Mouse (Mus musculus): ENCODE results near the gene Agtr1b.

The Agtr1b gene

GRCm38 (mm10) chr3:20366558-20367522 lies at the start of gene Agtr1b:
Agtr1b (minus strand) TSS chr3:20367177.
- DNase-seq (ENCODE audit: low read depth, low spot score), result no peak

DNA sequence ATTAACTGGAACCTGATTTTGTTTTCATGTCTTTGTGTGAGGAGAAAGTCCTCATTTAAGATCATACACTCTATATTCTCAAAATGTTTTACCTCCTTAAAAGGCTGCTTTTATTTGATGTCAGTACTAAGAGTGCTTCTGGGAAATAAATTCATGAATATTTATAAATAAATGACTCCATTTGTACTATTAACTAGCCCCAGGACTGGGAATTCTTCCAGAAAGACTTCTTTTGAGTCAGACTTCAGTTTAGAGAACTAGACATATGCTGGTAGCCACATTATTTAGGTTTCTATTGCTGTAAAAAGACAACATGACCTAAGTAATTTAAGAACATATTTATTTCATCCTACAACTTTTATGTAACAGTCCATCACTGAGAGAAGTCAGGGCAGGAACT lies 13.4 kb downstream of the Agtr1b start:
- DNase-seq (ENCODE audit: low read depth, low spot score), result no peak

DNA sequence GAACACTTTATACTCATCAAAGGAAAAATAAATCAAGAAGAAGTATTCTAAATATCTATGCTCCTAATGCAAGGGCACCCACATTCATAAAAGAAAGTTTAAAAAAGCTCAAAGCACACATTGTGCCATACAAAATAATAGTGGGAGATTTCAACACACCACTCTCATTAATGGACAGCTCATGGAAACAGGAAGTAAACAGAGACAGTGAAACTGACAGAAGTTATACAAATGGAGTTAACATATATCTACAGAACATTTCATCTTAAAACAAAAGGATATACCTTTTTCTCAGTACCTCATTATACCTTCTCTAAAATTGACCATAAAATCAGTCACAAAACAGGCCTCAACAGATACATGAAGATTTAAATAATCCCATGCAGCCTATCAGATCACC lies 18.8 kb downstream of the Agtr1b start:
- DNase-seq (ENCODE audit: low read depth, low spot score), result no peak

DNA sequence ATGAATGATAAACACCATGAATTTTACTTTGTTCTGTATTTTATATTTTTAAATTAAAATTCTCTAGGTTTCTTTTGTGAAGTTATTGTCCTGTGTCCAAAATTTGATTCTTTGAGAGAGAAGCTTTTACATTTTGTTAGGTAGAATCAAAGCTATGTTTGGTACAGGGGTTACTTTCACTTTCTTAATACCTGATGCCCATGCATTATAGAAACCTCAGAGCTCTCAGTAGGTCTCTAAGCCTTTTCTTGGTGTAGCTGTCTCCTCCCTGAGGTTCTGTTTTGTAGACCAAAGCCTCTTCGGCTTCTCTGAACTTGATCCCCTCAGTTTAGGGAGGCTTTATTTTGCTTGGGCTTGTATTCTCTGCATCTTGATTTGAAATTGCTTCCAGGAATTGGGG lies 26.6 kb downstream of the Agtr1b start:
- DNase-seq (ENCODE audit: low read depth, low spot score), result no peak

DNA sequence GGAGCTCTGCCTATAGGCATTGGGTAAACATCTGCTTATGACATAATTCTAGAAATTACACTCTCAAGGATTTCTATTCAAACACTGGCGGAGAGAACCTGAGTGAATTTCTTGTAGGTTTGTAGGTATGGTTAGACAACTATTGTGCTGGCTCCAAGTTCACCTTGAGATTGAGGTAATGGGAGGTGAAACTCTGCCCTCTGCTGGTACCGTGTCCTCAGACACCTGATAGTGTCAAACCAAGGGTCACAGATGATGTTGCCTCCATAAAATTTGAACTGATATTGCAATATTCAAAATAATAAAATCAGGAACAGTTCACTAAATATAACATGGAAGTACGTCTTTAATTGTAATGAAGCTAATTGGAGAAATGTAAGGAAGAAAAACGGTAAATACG lies 32.3 kb downstream of the Agtr1b start:
- DNase-seq (ENCODE audit: low read depth, low spot score), result no peak

- no peak for DNase-seq (ENCODE audit: low read depth, low spot score)
Measured at GRCm38 (mm10) chr3:20317233-20317632, 49.7 kb downstream of the Agtr1b start.

- DNase-seq (ENCODE audit: low read depth, low spot score), result no peak
Measured at GRCm38 (mm10) chr3:20309142-20309541, 57.8 kb downstream of the Agtr1b start.

DNA sequence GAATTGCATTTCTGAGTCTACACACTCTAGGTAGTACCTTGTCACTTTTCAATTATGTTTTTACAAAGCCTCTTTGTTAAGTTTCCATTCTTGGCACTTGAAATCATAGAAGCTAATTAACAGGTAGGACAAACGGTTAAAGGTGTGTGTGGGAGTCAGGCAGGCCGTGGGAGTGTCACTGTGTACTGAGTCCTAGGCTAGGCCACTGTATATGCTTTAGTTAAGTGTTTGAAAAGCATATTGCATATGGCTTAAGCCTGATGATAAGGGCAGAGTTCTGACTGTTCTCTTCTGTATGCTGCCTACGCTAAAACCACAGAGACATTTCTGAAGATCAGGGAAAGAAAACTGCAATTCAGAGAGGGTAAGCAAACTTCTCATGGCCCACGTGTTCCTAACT lies 59.7 kb downstream of the Agtr1b start:
- DNase-seq (ENCODE audit: low read depth, low spot score), result no peak

- no peak for DNase-seq (ENCODE audit: low read depth, low spot score)
Measured at GRCm38 (mm10) chr3:20304758-20305352, 62.1 kb downstream of the Agtr1b start.

- DNase-seq (ENCODE audit: low read depth, low spot score), result no peak
Measured at GRCm38 (mm10) chr3:20295546-20295945, 71.4 kb downstream of the Agtr1b start.

- DNase-seq (ENCODE audit: low read depth, low spot score), result no peak
Measured at GRCm38 (mm10) chr3:20294542-20295348, 72.2 kb downstream of the Agtr1b start.

- DNase-seq (ENCODE audit: low read depth, low spot score), result no peak
Measured at GRCm38 (mm10) chr3:20291370-20291769, 75.6 kb downstream of the Agtr1b start.

GRCm38 (mm10) chr3:20288761-20289160 lies 78.2 kb downstream of the Agtr1b start:
- DNase-seq (ENCODE audit: low read depth, low spot score), result no peak

- no peak for DNase-seq (ENCODE audit: low read depth, low spot score)
Measured at GRCm38 (mm10) chr3:20281796-20282195, 85.2 kb downstream of the Agtr1b start.

DNA sequence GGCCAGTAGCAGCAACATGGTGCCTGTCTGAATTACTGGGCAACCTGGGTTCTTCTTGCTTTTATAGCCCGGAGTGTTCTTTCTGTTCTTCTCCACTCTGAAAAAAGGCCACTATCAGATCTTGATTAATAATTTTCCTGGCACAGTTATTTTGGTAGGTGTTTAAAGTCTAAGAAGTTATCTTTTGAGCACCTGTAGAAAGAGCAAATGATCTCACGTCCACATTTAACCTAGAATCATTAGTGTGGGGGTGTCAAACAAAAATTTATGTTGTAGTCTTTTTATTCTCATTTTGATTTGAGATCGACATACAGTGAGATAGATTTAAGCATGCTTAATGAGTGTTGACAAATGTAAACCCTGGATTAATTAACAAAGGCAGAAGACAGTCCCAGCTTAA lies 91.3 kb downstream of the Agtr1b start, which contains the start of gene Cpb1:
Gene Cpb1 (minus strand): TSS at position 101 of the 400 bp plus-strand sequence.
- no peak for DNase-seq (ENCODE audit: low read depth, low spot score)
